Mouse (Mus musculus) B cell, adult 2 months (primary cell): ENCODE measurements around the gene Fkbp5.
A peak's percentile ranks its signal among the peaks of the same experiment; 100 is the strongest.
"Not testable (repeated sequence)": the region's sequence is repeated elsewhere in the genome, so short reads cannot be mapped to it uniquely, and the experiment has no call there.

Experiments used
- DNase-seq, 2 experiments: peaks; one replicate each; pipeline ENCODE4 v3.0.0; 2022

Gene Fkbp5

DNA sequence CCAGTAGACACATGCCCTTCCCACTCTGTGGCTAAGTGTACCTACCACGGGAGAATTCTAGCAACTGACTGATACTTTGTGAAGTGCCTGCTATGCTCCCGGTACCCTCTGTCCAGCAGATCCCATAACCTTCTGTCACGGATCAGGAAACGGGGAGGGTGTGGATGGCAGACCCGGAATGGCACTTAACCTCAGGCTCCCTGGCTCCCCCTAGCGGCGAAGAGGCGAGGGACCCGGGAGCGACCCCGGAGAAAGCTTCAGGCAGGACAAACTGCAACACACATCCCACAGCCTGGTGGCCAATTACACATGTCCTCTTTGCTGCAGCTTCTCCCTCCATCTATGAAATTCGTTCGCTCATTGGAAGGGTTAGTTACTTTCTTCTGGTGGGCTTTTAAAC, 148.9 kb downstream of the Fkbp5 start:
- peak; percentile 85 to 86 for DNase-seq

DNA sequence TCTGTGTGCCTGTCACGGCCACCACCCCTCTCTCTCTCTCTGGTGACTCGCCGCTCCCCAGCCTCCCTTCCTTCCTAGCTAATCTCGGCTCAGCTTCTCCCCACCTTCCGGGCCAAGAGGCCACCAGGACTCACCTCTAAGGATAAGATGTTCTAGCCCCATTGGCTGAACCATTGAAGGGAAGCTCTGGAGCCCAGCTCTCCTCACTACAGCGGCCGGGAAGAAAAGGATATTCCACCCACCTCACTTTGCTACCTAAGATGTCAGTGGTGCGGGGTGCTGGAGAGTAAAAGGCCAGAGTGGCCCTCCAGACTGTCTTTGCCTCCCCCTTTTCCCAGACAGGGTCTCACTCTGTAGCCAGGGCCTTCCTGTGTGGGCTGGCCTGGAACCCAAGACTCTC, 152.2 kb downstream of the Fkbp5 start, which contains the start of gene Tulp1:
Tulp1 (minus strand) TSS at position 101 of the 400 bp plus-strand sequence.
- no peak for DNase-seq

DNA sequence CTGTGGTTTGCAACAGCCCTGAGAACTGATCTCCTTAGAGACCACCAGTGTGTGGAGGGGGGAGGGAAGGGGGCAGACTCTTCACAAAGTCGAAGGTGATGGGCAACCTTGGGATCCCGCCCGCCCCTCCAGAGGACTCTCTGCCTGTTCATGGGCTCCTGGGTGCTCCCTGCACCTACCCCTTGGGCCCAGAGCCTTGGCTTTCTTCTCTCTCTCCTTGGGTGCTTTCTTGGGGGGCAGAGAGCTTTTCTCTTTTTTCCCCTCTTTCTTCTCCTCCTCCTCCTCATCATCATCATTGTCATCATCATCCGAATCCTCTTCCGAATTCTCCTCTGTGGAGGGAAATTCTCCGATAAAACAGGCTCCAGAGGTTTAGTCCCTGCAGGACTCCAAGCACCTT, 153.8 kb downstream of the Fkbp5 start:
- DNase-seq = no peak

DNA sequence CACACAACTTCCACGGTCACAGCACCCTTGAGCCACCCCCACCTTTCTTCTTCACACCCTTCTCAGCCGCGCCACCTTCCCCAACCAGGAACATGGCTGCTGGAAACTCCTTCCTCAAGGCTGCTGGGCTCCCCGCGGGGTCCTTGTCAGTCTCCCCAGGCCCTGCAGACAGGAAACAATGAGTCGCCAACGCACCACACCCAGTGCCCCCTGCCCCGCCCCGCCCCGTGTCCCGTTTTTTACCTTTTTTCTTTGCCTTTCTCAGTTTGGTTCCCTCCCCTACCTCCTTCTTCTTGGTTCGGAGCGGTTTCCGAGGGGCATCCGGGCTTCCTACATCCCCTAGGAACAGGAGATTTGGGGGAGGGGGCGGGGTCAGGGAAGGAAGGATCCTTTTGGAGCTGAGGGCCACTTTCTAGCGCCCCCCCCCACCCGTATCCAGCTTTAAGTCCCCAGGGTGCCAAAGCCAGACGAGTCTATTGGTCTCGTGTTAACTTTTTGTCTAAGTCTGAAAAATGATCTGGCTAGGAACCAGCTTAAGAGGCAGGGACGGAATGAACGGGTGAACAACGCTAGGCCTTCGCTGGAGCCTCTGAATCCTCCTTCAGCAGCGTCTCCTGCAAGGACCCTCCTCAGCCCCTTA, 154.6 kb downstream of the Fkbp5 start:
- DNase-seq = no peak

DNA sequence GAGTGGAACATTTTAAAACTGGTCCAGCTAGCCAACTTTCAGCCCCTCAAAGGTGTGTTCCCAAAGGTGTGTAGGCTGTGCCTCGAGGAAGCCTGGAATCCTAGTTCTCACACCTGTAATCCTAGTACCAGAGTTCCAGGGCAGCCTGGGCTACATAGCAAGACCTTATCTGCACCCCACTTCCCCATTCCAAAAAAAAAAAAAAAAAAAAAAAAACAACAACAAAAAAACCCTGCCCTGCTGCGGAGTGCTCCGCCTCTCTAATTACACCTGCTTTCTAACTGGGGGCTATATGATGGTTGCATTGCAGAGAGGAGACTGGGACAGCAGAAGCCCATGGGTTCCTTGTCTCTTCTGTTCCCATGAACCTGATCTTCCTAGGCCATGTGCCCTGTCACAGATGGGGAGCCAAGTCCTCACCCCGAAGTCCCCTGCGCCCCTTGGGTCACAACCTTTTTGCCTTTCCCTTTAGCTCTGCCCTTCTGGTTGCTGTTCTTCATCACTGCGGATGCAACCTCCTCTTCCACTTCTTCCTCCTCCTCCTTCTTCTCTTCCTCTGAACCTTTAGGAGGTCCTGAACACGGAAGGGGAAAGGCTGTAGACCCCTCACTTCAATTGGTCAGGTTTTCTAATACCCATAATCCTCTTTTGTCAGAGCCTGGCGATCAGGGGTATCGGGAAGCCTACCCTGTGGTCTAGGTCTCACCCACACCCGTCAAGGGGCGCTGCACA, 155.2 kb downstream of the Fkbp5 start:
- DNase-seq = no peak

DNA sequence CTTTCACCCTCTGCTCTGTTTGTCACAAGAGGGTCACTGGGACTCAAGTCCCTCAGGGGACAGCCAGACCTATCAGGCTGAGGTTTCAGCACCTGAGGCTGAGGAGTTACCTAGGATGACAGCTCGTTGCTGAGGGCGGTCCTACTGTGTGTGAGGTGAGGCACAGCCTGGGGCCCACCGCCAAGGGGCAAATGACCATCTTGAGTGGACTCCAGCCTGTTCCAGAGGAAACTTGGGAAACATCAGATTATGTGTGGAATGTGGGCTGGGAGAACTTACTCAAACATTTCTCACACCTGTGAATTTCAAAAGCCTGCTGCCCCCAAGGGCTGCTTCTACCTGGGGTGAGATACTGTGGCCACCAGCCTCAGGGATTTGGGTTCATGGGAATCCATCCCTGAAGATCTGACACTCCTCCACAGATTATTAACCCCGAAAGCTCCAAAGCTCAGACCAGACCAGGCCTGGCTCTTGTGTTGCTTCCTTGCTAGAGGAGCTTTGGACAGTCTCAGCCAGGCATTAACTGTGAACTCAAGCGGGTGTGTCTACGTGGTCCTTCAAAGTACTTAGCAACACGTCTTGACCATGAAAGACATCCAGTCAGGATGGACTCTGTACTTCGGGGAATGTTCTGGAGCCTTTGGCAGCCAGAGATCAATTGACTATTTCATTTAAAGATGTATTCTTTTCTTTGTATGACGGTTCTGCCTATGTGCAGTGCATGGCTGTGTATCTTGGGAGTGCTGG, 156.6 kb downstream of the Fkbp5 start:
- no peak for DNase-seq

DNA sequence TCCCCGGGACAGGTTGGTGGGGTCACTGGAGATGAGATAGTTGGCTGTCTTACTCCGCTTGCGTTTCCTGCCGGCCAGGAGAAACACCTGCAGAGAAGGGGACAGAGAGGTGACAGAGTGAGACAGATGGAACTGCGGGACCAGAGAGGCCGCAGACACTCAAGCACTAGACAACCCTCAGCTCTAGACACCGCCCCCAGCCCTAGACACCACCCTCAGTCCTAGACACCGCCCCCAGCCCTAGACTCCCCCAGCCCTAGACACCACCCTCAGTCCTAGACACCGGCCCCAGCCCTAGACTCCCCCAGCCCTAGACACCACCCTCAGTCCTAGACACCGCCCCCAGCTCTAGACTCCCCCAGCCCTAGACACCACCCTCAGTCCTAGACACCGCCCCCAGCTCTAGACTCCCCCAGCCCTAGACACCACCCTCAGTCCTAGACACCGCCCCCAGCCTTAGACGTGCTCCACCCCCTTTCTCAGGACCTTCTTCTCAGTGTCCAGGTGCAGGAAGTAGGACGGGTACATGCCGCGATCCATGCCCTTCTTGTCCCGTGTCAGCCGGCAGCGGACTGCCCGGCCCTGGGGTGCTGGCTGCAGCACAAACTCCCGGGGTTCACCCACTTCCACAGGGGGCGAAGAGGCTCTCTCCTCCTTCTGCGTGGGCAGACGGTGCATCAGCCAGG, 158.6 kb downstream of the Fkbp5 start:
- not testable (repeated sequence) for DNase-seq

DNA sequence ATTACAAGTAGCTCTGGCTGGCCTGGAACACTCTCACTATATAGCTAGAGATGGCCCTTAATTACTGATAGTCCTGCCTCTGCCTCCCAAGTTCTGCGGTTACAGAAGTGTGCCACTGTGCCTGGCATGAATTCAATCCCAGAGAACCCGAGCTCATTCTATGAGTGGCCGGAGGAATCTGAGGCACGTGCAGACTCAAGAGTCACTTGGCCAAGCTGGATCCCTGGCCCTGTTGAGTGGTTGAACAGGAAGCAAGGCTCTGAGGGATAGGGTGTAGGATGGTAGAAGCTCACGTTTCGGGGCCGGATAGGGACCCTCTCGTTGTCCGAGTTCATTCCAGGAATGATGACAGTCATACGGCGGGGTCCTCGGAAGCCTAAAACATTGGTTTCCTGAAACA, 161.5 kb downstream of the Fkbp5 start:
- no peak for DNase-seq

DNA sequence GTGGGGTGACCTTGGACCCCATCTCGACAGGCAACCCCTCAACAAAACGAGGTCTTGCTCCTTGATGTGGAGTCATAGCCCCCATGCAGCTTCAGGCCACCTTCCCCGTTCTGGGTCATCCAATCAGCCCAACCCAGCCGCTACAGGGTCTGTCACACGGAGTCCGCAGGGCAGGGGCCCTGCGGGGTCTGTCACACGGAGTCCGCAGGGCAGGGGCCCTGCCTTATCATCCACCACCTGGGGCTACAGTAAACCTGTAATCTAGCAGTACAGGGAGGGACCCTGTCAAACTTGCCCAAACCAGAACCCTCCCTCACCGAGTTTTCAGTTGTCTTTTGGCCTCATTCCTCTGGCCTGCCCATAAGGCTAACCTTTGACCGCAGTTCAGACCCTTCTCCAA, 165.3 kb downstream of the Fkbp5 start:
- no peak for DNase-seq

DNA sequence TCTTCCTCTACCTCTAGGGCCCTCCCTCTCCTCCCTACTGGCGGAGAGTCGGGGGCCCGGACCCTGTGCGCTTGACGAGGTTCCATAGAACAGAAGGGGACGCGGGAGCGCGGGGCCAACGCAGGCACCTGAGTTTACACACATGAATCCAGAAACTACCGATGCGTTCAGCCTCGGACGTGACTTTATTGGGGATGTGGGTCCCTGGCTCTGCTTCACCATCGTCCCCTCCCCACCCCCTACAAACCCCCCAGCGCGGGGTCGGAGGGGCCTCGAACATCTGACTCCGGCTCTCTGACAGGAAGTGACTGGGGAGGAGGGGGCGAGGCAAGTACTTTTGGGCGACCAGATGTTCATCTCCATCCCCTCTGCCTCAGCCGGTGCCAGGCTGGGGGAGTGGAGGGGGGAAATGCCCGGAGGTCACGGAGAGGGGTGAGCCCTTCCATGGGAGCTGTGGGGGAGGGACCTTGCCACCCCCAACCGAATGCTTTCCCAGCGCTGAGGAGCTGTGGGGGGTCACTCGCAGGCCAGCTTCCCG, 165.9 kb downstream of the Fkbp5 start:
- no peak for DNase-seq

DNA sequence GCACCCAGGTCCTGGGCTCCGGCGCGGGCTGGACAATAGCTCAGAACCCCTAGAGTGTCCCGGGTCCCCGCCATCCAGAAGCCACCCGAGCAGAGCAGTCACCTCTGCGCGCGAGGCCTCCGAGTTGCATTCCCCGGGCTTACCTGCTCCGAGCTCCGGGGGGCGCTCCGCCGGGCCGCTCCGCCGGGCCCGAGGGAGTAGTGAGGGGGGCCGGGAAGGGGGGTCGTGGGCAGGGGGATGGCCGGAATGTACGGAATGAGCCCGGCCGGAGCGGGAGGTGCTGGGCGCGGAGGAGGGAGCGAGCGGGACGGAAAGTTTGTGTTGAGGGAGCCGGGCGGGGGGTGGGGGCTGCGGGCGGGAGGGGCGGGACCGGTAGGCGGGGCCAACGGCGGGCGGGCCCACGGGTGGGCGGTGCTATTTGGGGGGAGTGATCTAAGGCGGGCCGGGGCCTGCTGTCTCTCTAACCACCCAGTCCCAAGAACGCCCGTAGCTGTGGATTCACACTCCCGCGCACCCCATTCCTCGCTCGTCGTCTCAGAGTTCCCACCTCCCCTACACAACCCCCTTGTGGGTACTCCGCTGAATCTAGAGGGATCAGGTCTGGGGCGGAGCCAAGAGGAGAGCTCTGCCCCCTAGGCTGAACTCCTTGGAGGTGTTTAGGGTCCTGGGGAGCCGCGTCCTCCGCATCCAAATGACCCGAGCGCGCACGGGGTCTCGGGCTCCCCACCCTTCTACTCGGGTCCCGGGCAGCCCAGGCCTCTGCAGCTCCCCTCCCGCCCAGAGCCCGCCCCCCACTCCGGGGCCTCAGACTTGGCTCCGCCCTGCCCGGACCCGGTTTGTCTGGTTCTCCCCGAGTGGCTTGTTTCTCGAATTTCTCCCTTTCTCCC, 166.6 kb downstream of the Fkbp5 start, which contains the start of gene Tead3:
Tead3 (minus strand) TSS at position 352 of the 887 bp plus-strand sequence.
- peak; percentile 66 to 72 for DNase-seq

DNA sequence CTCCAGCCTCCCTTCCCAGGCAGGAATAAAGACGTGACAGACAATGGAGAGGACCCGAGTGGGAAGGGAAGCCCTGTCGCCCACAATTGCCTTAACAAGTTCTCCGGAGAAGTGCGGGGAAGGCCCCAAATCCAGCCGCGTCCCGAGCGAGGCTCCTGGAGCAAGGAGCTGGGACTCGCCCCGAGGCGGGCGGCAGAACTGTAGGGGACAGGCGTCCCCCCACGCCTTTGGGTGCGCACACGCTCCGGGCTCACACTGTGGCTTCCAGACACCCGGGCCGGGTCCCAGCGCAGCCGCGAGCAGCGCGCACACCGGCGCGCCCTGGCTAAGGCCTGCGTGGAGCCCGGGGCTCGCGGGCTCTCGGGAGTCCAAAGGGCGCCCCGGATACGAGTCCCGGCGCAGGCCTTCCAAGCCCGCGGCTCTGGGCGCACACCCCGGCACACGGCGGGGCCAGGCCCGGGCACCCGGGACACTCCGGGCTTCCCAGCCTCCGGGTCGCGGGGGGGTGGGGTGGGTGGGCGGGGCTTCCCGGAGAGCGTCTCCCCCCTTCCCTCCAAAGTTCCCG, 167.3 kb downstream of the Fkbp5 start:
- DNase-seq = peak in 1 of 2 experiments; percentile 27

DNA sequence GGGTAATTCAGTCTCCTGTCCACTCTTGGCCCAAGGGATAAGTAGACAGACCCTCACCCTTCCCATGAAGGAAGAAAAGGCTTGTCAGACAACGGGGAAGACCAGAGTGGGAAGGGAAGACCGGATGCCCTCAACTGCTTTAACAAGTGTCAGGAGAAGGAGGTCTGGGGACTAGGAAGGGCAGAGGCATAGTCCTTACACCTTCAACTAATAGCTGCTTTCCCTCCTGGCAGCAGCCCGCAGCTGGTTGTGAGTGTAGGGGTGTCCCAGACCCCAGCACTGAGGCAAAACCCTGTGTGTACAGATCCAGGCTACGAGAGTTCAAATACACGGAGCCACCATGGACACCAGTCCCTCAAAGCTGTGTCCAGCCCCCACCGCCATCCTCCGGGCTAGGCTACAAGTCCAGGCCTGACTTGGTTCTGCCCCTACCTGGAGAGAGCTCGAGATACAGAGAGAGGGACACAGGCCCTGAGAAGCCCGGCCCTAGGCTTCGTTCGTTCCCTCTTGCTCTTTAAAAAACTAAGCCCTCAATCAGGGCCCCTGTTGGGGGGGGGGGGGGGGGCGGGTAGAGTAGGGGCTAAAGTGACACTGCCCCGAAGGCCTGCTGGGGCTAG, 168.0 kb downstream of the Fkbp5 start:
- DNase-seq = no peak
